Mouse (Mus musculus): ENCODE data around the gene Fancf.
A peak's percentile ranks its signal among the peaks of the same experiment; 100 is the strongest.

Gene Fancf

GRCm38 (mm10) chr7:51862097-51862492 is at the start of gene Fancf:
Gene Fancf, minus strand, starts transcription at chr7:51862267.
- DNase-seq = peak; percentile 98

GRCm38 (mm10) chr7:51899066-51899465 is 37.0 kb upstream of the Fancf start:
- no peak for DNase-seq

- DNase-seq = no peak
Measured at GRCm38 (mm10) chr7:51894939-51895338, 32.9 kb upstream of the Fancf start.

GRCm38 (mm10) chr7:51894133-51894801 is 32.2 kb upstream of the Fancf start:
- DNase-seq = no peak

DNA sequence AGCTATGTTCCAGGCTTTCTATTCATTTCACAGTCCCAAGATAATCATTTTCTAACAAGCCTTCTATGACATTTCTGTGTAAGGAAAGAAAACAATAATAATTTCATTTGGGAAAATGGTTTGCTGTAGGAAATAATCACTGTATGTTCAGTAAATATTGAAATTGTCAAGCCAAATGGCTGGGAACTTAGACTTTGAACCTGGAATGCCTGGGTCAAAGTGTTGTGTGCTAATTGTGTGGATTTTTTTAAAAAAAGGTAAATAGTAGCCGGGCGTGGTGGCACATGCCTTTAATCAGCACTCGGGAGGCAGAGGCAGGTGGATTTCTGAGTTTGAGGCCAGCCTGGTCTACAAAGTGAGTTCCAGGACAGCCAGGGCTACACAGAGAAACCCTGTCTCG is 30.9 kb upstream of the Fancf start:
- DNase-seq = no peak

- no peak for DNase-seq
Measured at GRCm38 (mm10) chr7:51892224-51892965, 30.3 kb upstream of the Fancf start.

DNA sequence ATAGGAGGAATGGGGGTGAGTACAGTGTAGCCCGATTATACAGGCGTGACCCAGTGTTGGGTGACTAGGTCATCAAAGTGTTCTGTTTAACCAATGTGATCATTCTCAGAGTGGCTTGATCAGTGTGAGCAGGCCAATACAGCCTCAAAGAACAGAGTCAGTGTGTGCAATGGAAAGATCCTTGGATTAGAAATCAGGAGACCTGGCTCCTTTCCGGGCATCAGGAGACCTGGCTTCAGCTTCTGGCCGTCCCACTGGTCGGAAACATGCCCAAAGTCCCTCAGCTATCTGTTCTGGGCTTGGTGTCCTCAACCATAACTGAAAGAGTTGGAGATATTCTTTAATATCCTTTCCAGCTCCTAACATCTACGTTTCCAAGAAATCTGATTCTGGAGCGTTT is 27.5 kb upstream of the Fancf start:
- no peak for DNase-seq

DNA sequence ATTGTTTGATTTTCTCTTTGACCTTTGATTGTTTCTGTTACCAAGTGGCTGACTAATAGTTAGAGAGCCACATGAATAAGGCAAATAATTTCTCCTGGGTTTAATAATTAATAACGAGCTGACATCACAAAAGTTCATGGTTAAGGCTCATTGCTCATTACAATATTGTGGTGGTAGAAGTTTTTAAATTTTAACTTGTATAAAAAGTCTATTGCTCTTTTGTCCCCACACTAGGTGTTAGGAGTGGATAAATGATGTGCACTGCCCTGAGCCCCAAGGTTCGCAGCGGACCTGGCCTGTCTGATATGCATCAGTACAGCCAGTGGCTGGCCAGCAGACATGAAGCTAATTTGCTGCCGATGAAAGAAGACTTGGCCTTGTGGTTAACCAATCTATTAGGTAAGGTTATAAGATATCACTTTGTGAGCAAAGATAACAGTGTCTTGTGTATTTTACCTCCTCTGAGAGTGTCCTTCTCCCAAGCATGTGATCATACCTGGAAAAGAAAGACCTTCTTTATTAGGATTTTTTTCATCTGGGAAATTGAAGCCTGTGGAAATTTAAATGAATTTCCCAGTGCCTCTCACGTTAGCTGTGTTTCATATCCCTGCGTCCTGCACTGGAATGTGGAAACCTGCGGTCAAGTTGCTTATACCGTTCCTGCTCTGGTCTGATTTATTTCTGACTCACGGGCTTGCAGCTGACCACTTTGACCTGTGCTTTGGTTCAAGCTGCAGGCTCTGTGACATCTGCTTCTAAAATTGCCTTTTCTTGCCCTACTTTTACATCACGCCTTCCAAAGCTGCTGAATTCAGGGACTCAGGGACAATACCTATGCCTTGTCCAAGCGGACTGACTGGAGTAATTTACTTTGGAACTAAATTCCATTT is 25.9 kb upstream of the Fancf start:
- DNase-seq = no peak

- no peak for DNase-seq
Measured at GRCm38 (mm10) chr7:51885345-51885744, 23.3 kb upstream of the Fancf start.

DNA sequence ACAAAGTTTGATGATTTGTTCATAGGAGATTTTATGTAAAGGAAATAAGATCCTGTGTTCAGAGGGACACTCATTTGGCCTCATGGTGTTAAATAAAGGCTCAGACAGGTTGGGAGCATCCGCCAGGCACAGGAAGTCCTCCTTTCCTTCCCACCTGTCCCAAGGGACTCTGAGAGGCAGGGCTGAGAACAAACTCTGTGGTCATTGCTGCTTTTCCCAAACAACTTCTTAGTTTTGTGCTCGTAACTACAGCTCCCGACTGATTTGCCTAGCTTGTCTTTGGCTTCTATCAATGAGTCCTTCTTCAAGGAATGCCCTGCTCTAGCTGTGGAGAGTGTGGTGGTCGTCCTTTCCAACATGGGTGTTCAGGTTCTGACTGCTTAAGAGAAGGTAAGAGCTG is 18.1 kb upstream of the Fancf start:
- DNase-seq = no peak

DNA sequence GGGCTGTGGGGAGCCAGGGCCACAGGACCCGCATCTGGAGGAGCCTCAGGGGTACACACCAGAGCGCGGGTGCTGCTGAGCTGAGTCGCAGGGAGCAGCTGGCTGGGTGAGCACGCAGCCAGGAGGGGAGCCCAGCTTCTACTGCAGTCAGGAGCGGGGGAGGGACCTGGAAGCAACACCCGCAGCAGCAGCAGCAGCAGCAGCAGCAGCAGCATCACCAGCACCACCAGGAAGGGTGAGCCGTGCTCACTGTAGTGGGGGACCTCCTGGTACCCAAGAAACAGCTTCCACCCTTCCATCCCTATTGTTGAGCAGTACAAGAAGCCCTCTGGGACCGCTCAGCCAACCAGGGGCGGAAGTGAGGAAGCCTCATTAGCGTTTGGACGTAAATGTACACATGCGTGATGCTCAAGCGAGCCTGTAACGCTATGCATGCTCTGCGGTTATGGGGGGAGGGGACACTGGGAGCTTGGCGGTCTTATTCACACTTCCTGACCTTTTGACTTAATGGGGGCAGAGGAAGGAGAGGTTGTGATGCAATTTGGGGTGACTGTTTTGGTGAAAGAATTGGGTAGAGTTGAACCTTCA is 17.2 kb upstream of the Fancf start:
- DNase-seq = peak; percentile 80

DNA sequence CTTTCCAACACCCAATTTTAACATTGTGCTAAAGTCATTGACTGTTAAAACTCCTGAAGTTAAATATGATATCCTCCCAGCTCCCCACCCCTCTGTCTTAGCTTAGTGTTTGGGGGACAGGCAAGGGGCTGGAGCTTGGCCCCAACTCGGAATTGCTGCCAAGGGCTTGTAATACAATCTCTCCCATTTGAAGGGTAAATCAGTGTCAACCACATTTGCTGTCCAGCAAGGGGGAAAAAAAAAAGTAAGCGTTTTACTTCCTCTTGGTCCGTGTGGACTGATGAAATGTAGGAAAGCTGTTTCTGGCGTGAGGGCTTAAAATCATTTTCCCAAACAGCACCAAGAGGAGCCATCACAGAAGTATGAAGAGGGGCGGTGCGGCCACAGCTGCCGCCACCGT is 16.7 kb upstream of the Fancf start:
- no peak for DNase-seq

DNA sequence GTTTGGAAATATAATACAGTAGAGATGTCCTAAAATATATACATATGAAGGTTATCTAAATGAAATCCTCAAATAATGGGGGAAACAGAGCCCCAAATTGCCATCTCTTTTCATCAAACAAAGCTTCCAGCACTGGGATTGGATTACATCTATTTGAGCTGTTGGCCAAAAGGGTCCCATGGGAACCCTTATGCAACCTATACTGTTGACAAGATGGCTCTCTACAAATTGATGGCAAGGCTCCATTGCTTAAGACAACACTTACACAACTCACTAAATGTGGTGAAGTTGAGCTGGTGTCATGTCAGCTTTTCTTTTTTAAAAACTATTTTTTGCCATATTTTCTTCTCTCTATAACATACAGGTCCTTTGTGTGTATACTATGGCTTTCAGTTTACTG is 14.2 kb upstream of the Fancf start:
- no peak for DNase-seq

DNA sequence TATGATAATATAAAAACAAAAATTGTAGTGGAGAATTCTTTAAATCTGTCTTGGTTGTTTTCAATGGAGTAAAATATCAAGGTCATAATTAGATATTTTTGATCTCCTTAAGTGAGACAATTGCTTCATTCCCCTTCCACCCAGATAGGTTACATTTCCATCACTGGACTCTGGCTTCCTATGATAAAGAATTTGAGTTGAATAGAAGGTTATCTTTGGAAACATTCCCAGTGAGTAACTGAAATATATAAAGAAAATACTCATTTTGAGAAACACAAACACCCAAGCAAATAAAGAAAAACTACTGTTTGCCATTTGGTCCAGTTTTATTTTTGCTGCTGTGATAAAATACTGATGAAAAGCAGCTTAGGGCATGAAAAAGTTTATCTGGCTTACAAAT is 10.5 kb upstream of the Fancf start:
- DNase-seq = no peak

DNA sequence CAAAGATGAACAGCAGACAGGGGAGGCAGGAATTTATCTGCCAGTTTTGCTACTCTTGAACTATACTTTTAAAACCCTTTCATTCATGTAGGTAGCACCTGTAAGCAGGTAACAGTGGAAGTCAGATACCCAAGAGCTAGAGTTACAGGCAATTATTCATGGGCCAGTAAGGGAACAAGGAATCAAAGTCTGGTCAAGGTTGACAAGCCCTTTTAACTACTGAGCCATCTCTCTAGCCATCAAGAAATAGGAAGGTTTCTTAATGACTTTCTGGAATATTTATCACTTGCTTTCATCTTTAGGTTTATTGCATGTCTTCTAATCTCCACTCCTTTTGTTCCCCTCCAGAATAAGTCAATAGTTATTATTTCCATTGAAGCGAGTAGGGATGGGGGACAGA is 10.0 kb upstream of the Fancf start:
- no peak for DNase-seq

- DNase-seq = no peak
Measured at GRCm38 (mm10) chr7:51867983-51868382, 5.9 kb upstream of the Fancf start.

DNA sequence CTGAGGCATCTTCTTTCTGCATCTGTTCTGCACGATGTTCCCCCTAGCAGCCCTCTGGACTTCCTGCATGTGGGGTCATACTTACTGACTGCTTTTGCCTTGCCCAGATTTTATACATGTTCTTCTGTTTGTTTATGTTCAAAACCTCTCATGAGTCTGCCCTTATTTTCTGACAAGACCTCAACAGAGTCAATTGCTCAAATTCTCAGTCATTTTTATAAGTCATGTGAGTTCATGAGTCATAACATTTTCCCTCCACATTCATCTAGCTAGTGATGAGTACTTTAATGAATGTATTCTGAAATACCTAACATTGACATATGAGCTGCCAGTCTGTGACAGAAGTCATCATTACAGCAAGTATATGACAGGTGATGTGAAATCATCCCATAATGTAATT is 3.3 kb upstream of the Fancf start:
- no peak for DNase-seq

DNA sequence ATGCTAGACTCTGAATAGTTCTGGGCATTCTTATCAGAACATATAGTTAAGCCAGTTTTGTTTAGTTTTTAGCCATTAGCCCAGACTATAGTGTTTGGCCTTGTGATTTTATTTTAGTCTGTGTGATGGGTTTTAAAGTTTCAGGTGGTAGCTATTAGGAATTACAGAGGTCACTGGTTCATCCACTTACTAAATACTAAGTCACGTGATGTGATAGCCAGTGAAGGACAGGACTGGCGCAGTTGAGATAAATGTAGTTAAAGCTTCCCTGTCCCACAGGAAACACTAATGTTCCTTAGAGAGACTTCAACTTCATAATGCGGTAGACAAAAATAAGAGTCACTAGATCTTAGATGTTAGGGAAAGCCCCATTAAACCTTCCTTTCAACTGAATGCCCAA is 775 bp upstream of the Fancf start:
- DNase-seq = no peak

DNA sequence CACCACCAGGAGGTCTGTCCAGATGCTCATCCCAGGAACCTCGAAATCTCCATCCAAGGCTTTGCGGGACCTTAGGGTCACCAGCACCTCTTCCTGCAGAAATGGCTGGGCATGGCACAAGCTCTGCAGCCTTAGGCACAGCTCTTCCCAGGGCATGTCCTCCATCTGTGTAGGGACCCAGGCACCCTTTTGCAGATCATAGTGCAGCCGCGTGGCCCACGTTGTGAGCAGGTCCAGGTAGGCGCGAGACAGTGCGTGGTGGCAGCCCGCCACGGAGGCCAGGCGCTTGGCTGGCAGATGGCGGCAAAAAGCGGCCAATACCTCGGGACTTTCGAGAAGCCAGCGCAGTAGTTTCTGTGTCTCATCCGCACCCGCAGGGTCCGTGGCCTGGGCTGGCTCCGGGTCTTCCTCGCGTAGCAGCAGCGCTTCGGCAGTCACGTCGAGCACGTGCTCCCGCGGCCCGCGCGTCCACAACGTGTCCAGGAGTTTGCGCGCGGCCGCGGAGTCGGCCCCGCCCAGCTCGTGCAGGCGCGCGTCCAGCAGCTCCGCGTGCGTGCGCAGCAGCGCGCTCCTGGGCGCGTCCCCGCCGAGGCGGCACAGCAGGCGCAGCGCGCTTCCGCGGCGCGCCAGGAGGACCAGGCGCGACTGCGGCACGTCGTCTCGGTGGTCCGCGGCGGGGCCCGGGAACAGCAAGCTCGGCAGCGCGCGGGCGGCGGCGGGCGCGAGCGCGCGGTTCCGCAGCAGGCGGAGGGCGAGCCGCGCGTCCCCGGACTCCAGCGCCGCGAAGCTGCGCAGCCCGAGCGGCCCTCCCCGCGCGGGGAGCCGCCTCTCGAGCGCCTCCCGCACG is 594 bp downstream of the Fancf start, which contains the start of gene Gas2:
Gene Gas2, plus strand, starts transcription at position 766 of the 847 bp plus-strand sequence.
- DNase-seq = peak; percentile 92

DNA sequence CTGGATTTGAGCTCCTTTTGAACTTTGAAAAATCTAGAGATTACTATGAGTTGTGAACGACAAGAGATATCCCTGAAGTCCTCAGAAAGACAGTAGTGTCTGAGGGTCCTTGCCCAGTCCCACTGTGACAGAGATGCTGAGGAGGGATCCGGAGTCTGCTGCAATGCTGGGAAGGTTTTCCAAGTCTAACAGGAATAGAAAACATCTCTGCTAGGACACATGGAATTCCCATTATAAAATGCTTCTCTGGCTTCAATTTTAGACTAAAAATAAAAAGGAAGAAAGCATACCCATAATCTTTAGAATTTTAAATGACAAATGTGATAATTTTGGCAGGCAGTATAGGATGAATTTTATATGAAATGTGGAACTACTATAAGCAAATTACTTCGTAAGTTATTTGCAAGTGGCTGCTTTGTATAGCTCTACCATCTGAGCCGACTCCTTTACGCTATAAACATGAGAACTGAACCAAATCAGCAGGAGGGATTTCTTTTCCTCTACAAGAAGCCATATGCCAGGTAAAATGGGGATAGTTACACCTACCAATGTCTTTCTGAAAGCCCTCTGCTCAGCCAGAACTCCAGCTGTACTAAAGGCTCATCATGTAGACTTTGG is 10.1 kb downstream of the Fancf start:
- no peak for DNase-seq

GRCm38 (mm10) chr7:51850877-51851276 is 11.2 kb downstream of the Fancf start:
- DNase-seq = no peak

DNA sequence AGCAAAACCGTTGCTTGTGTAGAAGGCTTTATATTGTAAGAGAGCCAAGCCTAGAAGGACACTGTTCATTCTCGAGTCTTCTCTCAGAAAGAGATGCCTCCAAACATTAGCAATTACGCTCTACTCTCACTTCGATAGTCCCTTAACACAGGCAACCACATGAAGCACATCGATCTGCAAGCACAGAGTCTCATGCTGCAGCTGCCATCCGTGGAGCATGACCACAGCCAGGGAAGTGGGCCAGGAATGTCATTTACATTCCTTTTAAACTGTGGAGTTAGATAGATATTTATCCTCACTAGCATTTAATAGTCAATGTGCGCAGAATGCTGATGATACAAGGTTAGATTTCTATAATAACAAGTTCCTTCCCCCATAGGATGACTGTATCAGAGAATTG is 21.6 kb downstream of the Fancf start:
- DNase-seq = no peak

All from right cerebral cortex, adult 18-20 months (tissue).